Mouse (Mus musculus): ENCODE measurements around the gene Elmo1. TPM values are rescaled to one million over a fixed set of nuclear protein-coding genes. Genes with fewer than 3 reads are reported as not detected.

The Elmo1 gene
- total and polyA plus RNA-seq, 3 experiments = 0.16 to 5.3 TPM; not detected in 1

DNA sequence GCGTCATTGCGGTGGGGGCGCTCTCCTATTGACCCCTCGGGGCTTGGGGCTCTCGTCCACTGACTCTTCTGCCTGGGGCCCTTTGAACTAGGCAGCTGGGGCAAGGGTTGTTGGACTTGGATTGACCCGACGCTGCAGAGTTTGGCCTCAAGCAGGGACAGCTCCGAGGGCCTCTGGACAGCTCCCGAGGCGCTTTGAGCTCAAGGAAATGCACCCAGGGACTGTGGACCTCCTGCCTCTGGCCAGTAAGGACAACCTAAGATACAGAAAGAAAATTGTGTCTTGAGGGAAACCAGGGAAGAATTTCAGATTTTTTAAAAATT is 1.2 kb downstream of the Elmo1 start:
- peaks cover 12% of the 10 kb centered on the region for H3K9me3 ChIP-seq (replicated peaks)
- DNase-seq (ENCODE audit: low spot score) (no peak), ATAC-seq (ENCODE audit: extremely low read depth, insufficient number of reproducible peaks, low FRiP score, poor library complexity, severe bottlenecking) (no peak)
- no peak overlapping the region for H3K4me3 ChIP-seq (ENCODE audit: low read depth, low read length)
- no peaks in the 10 kb centered on the region for H3K36me3 ChIP-seq (replicated peaks)
- TF ChIP-seq CTCF (IDR thresholded peaks at IDR 0.05; ENCODE audit: low read depth, low read length) = no peak
- TF ChIP-seq GATA1 (IDR thresholded peaks at IDR 0.05; ENCODE audit: borderline replicate concordance, low read length) = no peak
- no peak for TF ChIP-seq POLR2AphosphoS5 (IDR thresholded peaks at IDR 0.05; ENCODE audit: insufficient replicate concordance, low read depth, low read length)
- no peak for TF ChIP-seq TAL1 (conservative IDR thresholded peaks at IDR 0.05; ENCODE audit: low read depth, low read length)
- no peak for TF ChIP-seq GATA2 (IDR thresholded peaks at IDR 0.05; ENCODE audit: borderline replicate concordance, low read depth, low read length)
- H3K4me1 ChIP-seq (ENCODE audit: insufficient read depth, low read depth, low read length) = no peaks in the 10 kb centered on the region
- no peaks in the 10 kb centered on the region for H3K27me3 ChIP-seq (ENCODE audit: insufficient read depth, low read length)

- Histone ChIP-seq H3K4me1 (ENCODE audit: insufficient read depth, low read depth, low read length) (no peaks in the 10 kb centered on the region), H3K36me3 (replicated peaks) (no peaks in the 10 kb centered on the region), H3K4me3 (ENCODE audit: low read depth, low read length) (no peak overlapping the region), H3K27me3 (ENCODE audit: insufficient read depth, low read length) (no peaks in the 10 kb centered on the region), H3K9me3 (replicated peaks) (peaks cover 12% of the 10 kb centered on the region)
- TF ChIP-seq CTCF (IDR thresholded peaks at IDR 0.05; ENCODE audit: low read depth, low read length) (no peak), POLR2AphosphoS5 (IDR thresholded peaks at IDR 0.05; ENCODE audit: insufficient replicate concordance, low read depth, low read length) (no peak), GATA1 (IDR thresholded peaks at IDR 0.05; ENCODE audit: borderline replicate concordance, low read length) (no peak), GATA2 (IDR thresholded peaks at IDR 0.05; ENCODE audit: borderline replicate concordance, low read depth, low read length) (no peak), TAL1 (conservative IDR thresholded peaks at IDR 0.05; ENCODE audit: low read depth, low read length) (no peak)
- DNase-seq (ENCODE audit: low spot score) = no peak
- no peak for ATAC-seq (ENCODE audit: extremely low read depth, insufficient number of reproducible peaks, low FRiP score, poor library complexity, severe bottlenecking)
Measured at GRCm38 (mm10) chr13:20092301-20092700, 1.9 kb downstream of the Elmo1 start.

DNA sequence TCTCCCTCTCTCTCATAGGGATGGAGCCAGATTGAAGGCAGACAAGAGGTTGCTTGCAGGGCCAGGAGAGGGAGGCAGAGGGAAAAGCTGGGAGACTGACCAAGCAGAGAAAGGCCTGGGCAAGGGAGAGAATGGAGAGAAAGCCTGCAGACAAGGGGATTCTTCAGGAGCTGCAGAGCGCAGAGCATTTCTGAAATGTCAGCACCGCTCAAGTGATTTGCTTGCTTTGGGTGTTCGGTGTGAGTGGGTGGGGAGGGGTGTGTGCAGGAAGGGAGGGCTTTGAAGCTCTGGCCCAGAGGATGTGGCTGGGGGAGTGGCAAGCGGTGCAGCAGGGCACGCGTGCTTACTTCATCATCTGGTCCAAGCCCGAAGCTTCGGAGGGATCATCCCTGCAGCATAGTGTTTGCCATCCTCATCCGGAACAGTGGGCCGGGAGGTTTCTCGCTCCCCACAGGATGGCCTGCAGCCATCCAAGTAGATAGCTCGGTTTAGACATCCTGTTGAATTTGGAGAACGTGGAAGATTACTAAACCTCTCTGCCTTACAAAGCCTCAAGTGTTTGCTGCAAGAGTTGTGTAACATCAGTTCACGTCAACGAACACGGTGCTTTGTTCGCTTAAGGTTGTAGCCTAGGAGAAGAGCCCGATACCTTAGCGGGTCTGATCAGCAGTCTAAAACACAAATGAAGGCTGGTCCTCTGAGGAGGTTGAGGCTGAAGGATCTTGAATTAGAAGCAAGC is 3.1 kb downstream of the Elmo1 start:
- H3K27me3 ChIP-seq (ENCODE audit: insufficient read depth, low read length) = no peaks in the 10 kb centered on the region
- TF ChIP-seq CTCF (IDR thresholded peaks at IDR 0.05; ENCODE audit: low read depth, low read length) (no peak), TAL1 (conservative IDR thresholded peaks at IDR 0.05; ENCODE audit: low read depth, low read length) (no peak), GATA1 (IDR thresholded peaks at IDR 0.05; ENCODE audit: borderline replicate concordance, low read length) (no peak), GATA2 (IDR thresholded peaks at IDR 0.05; ENCODE audit: borderline replicate concordance, low read depth, low read length) (no peak), POLR2AphosphoS5 (IDR thresholded peaks at IDR 0.05; ENCODE audit: insufficient replicate concordance, low read depth, low read length) (no peak)
- H3K9me3 ChIP-seq (replicated peaks) = peaks cover 12% of the 10 kb centered on the region
- no peak overlapping the region for H3K4me3 ChIP-seq (ENCODE audit: low read depth, low read length)
- DNase-seq (ENCODE audit: low spot score) (no peak), ATAC-seq (ENCODE audit: extremely low read depth, insufficient number of reproducible peaks, low FRiP score, poor library complexity, severe bottlenecking) (no peak)
- no peaks in the 10 kb centered on the region for H3K4me1 ChIP-seq (ENCODE audit: insufficient read depth, low read depth, low read length)
- no peaks in the 10 kb centered on the region for H3K36me3 ChIP-seq (replicated peaks)

- H3K4me3 ChIP-seq (ENCODE audit: low read depth, low read length) = no peak overlapping the region
- no peak for DNase-seq (ENCODE audit: low spot score)
- peaks cover 12% of the 10 kb centered on the region for H3K9me3 ChIP-seq (replicated peaks)
- no peaks in the 10 kb centered on the region for H3K27me3 ChIP-seq (ENCODE audit: insufficient read depth, low read length)
- ATAC-seq (ENCODE audit: extremely low read depth, insufficient number of reproducible peaks, low FRiP score, poor library complexity, severe bottlenecking) = no peak
- no peak for TF ChIP-seq CTCF (IDR thresholded peaks at IDR 0.05; ENCODE audit: low read depth, low read length)
- TF ChIP-seq TAL1 (conservative IDR thresholded peaks at IDR 0.05; ENCODE audit: low read depth, low read length) = no peak
- no peak for TF ChIP-seq GATA1 (IDR thresholded peaks at IDR 0.05; ENCODE audit: borderline replicate concordance, low read length)
- TF ChIP-seq POLR2AphosphoS5 (IDR thresholded peaks at IDR 0.05; ENCODE audit: insufficient replicate concordance, low read depth, low read length) = no peak
- no peak for TF ChIP-seq GATA2 (IDR thresholded peaks at IDR 0.05; ENCODE audit: borderline replicate concordance, low read depth, low read length)
- no peaks in the 10 kb centered on the region for H3K4me1 ChIP-seq (ENCODE audit: insufficient read depth, low read depth, low read length)
- H3K36me3 ChIP-seq (replicated peaks) = no peaks in the 10 kb centered on the region
Measured at GRCm38 (mm10) chr13:20094916-20095700, 4.7 kb downstream of the Elmo1 start.

GRCm38 (mm10) chr13:20097006-20097617 is 6.7 kb downstream of the Elmo1 start:
- H3K4me3 ChIP-seq (ENCODE audit: low read depth, low read length) = no peak overlapping the region
- DNase-seq (ENCODE audit: low spot score) (no peak), ATAC-seq (ENCODE audit: extremely low read depth, insufficient number of reproducible peaks, low FRiP score, poor library complexity, severe bottlenecking) (no peak)
- TF ChIP-seq POLR2AphosphoS5 (IDR thresholded peaks at IDR 0.05; ENCODE audit: insufficient replicate concordance, low read depth, low read length) (no peak), GATA1 (IDR thresholded peaks at IDR 0.05; ENCODE audit: borderline replicate concordance, low read length) (no peak), TAL1 (conservative IDR thresholded peaks at IDR 0.05; ENCODE audit: low read depth, low read length) (no peak), CTCF (IDR thresholded peaks at IDR 0.05; ENCODE audit: low read depth, low read length) (no peak), GATA2 (IDR thresholded peaks at IDR 0.05; ENCODE audit: borderline replicate concordance, low read depth, low read length) (no peak)
- H3K27me3 ChIP-seq (ENCODE audit: insufficient read depth, low read length) = no peaks in the 10 kb centered on the region
- H3K4me1 ChIP-seq (ENCODE audit: insufficient read depth, low read depth, low read length) = no peaks in the 10 kb centered on the region
- H3K9me3 ChIP-seq (replicated peaks) = no peaks in the 10 kb centered on the region
- H3K36me3 ChIP-seq (replicated peaks) = no peaks in the 10 kb centered on the region
